Mouse (Mus musculus) gastrocnemius, postnatal 10 days (tissue): Measurements from ENCODE around the gene Uts2r. TPM values are rescaled to one million over a fixed set of nuclear protein-coding genes. Genes with fewer than 3 reads are reported as not detected.
A peak's percentile ranks its signal among the peaks of the same experiment; 100 is the strongest.

ENCODE experiments used
- DNase-seq: peaks from one replicate; pipeline ENCODE4 v3.0.0; 2021; ENCODE audit warnings: mixed read lengths
- total RNA-seq, 2 experiments: library from RNA; stranded (reverse); gene quantifications; 2 replicates each; pipeline ENCODE4 v1.2.3; 2021

The Uts2r gene
- total RNA-seq, 2 experiments from 2014 or later = 2.2 to 3.2 TPM

- DNase-seq = no peak
Observed at GRCm38 (mm10) chr11:121163751-121164150, 3.7 kb downstream of the Uts2r start.

GRCm38 (mm10) chr11:121173203-121173602, 13.1 kb downstream of the Uts2r start:
- no peak for DNase-seq

GRCm38 (mm10) chr11:121174234-121174633, 14.2 kb downstream of the Uts2r start:
- no peak for DNase-seq

GRCm38 (mm10) chr11:121176285-121177270, 16.5 kb downstream of the Uts2r start:
- DNase-seq = peak; percentile 61

GRCm38 (mm10) chr11:121189681-121190080, 29.6 kb downstream of the Uts2r start:
- no peak for DNase-seq

GRCm38 (mm10) chr11:121192742-121193141, 32.7 kb downstream of the Uts2r start:
- DNase-seq = no peak

GRCm38 (mm10) chr11:121193415-121193814, 33.3 kb downstream of the Uts2r start:
- no peak for DNase-seq

GRCm38 (mm10) chr11:121198622-121199021, 38.6 kb downstream of the Uts2r start:
- DNase-seq = no peak

GRCm38 (mm10) chr11:121199851-121200250, 39.8 kb downstream of the Uts2r start:
- DNase-seq = no peak

GRCm38 (mm10) chr11:121200781-121201180, 40.7 kb downstream of the Uts2r start:
- no peak for DNase-seq

- peak; percentile 31 for DNase-seq
Observed at GRCm38 (mm10) chr11:121201436-121202198, 41.5 kb downstream of the Uts2r start.

- no peak for DNase-seq
Observed at GRCm38 (mm10) chr11:121203859-121204160, 43.7 kb downstream of the Uts2r start.

GRCm38 (mm10) chr11:121204161-121205006, 44.3 kb downstream of the Uts2r start, which contains the start of the genes Hexdc and Ogfod3:
Hexdc (plus strand) TSS chr11:121204433.
Ogfod3 (minus strand) TSS chr11:121204711.
- DNase-seq = peak; percentile 95

Other genes with a start within 250 kb of the Uts2r start
- gene Ccdc57, start 227.4 kb upstream of the Uts2r start, total RNA-seq = 1 to 10 TPM; 2.5 to 4.8 TPM
- gene Slc16a3, start 211.8 kb upstream of the Uts2r start, total RNA-seq = 100 to 1,000 TPM; 193 to 232 TPM
- gene Csnk1d, start 168.9 kb upstream of the Uts2r start, total RNA-seq = 10 to 100 TPM; 67.8 to 77.3 TPM
- gene Cd7, start 120.9 kb upstream of the Uts2r start, total RNA-seq = not detected
- not detected for gene Sectm1b, start 96.7 kb upstream of the Uts2r start, total RNA-seq
- under 1 TPM in 1 of 2 experiments, not detected in 1; 0.14 TPM for gene Sectm1a, start 79.1 kb upstream of the Uts2r start, total RNA-seq
- not detected for gene Tex19.2, start 41.6 kb upstream of the Uts2r start, total RNA-seq
- under 1 TPM in 1 of 2 experiments, not detected in 1; 0.14 TPM for gene Tex19.1, start 14.1 kb upstream of the Uts2r start, total RNA-seq
- gene Hexdc, start 44.2 kb downstream of the Uts2r start, total RNA-seq = 10 to 100 TPM in 1 of 2 experiments, 1 to 10 TPM in 1; 8.6 to 10.3 TPM
- 10 to 100 TPM; 13.2 to 13.5 TPM for gene Ogfod3, start 44.4 kb downstream of the Uts2r start, total RNA-seq
- gene Cybc1, start 69.1 kb downstream of the Uts2r start, total RNA-seq = 1 to 10 TPM; 6.3 to 7.2 TPM
- 10 to 100 TPM; 36.5 to 41.6 TPM for gene Narf, start 77.0 kb downstream of the Uts2r start, total RNA-seq
- 10 to 100 TPM; 23.4 to 29.1 TPM for gene Foxk2, start 99.7 kb downstream of the Uts2r start, total RNA-seq
- gene Wdr45b, start 194.2 kb downstream of the Uts2r start, total RNA-seq = 10 to 100 TPM; 40.7 to 45.4 TPM
- gene Rab40b, start 228.0 kb downstream of the Uts2r start, total RNA-seq = 10 to 100 TPM; 23.8 to 27.4 TPM